Mouse (Mus musculus) skeletal muscle tissue, postnatal 0 days (tissue): ENCODE data around the gene Rpe. TPM values are rescaled to one million over a fixed set of nuclear protein-coding genes. Genes with fewer than 3 reads are reported as not detected.

Experiments
- polyA plus RNA-seq: library from polyadenylated mRNA; unstranded; fragments of >200 nt; fragmentation: Nextera tagmentation; extraction: Ambion mirVana; gene quantifications from 2 replicates; pipeline ENCODE4 v1.2.1, GENCODE M21; 2015

Gene Rpe
- polyA plus RNA-seq, result 11.7 and 18.9 TPM in 2 replicates

DNA sequence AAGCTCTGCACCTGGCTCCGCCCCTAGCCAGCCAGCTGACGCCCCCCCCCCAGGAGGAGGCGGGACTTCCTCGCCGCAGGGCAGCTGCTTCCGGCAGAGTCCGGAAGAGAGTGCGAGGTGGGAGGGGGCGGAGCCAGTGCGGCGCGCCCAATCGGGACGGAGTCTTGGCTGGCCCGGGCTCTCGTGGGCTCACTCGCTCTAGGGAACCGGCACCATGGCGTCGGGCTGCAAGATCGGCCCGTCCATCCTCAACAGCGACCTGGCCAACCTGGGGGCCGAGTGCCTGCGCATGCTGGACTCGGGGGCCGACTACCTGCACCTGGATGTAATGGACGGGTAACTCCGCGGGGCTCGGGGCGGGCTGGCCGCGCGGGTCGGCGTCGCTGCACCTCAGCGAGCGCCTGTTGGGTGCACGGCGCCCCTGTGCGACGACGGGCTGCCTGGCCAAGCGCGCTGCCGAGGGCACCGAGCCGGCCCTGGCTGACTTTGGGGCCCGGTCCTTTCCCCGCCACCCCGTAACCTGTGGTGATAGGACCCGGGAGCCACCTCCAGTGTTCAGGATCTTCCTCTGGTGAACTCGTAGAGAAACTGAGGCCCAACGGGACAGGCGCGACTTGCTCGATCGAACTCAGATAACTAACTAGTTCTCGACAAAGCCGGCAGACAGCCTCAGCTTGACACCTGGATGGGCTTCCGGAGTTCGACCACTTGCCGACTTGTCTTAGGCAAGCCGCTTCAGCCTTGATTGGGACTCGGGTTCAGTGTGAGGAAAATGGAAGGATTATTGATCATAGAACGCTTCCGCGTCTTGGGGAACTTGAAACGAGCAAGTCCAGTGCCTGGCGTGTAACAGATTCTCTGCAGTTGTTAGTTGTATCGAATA lies at the start of gene Rpe:
Rpe (plus strand) TSS at position 139 of the 883 bp plus-strand sequence.

Other genes with a start within 250 kb of the Rpe start
- 0.10 TPM in 1 of 2 replicates, not detected in the other for gene Unc80, start 232.5 kb upstream of the Rpe start, polyA plus RNA-seq
- gene Kansl1l, start 116.7 kb downstream of the Rpe start, polyA plus RNA-seq, result 8.8 and 11.1 TPM in 2 replicates
- gene Acadl, start 162.4 kb downstream of the Rpe start, polyA plus RNA-seq, result 751 and 773 TPM in 2 replicates
- 26,167 and 30,245 TPM in 2 replicates for gene Myl1, start 244.6 kb downstream of the Rpe start, polyA plus RNA-seq